Mouse (Mus musculus) kidney, adult 18-20 months (tissue): ENCODE measurements around the gene Vamp5.

Experiments
- DNase-seq: peaks from one replicate; pipeline ENCODE4 v3.0.0; 2021

Vamp5 gene

DNA sequence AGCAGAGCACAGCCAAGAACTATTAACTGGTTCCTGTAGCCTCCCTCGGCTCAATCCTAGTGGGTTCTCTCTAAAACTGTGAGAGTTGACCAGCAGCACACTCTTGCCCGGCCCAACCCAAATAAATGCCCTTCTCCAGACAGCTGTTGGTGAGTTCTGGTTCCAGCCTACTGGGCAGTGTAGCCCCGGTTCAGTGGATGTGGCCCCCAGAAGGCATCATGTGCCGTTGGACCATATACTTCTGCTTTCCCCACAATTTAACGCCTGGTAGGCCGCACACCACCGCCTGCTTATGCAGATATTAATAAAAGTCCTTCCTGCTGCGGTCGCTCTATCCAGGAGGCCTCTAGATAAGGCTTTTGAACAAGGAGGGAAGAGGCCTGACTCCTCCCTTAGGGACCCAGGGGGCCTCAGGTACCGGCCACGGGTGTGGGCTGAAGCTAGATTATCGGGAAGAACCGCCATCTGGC is 9.2 kb upstream of the Vamp5 start:
- DNase-seq, result no peak

DNA sequence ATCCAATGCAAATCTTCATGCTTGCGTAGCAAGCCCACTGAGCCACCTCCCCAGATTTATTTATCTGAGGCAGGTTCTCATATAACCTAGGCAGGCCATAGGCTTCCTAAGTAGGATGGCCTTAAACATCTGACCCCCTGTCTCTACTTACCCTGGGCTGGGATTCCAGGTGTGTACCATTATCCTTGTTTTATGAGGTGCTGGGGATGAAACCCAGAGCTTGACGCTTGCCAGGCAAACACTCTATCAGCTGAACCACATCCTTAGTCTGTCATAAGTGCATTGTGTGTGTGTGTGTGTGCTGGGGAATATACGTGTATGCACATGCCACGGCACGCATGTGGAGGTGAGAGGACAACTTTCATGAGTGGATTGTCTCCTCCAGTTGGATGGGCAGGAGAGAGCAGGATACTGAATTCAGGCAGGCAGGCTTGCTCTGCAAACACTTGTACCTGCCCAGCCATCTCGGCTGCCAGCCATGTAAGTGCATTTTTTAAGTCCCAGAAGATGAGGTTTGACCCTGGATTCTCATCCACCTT is 8.6 kb upstream of the Vamp5 start:
- DNase-seq, result no peak

DNA sequence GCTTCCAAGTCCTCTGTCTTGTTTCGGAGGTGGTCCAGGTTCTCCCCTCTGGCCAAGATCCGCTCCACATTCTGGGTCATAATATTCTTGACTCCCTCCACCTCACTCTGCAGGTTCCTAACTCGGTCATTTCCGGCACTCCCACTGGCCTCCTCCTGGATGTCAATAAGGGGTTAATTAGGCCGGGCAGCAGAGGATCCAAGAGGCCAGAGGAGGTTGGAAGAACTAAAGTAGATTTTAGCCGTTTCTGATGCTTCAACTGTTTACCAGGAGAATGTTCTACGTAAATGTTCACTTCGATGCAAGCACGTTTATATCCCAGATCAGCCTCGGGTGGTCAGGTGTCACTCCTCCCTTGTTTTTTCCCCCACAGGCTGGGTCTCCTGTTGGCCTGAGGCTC is 8.0 kb upstream of the Vamp5 start:
- DNase-seq, result no peak

DNA sequence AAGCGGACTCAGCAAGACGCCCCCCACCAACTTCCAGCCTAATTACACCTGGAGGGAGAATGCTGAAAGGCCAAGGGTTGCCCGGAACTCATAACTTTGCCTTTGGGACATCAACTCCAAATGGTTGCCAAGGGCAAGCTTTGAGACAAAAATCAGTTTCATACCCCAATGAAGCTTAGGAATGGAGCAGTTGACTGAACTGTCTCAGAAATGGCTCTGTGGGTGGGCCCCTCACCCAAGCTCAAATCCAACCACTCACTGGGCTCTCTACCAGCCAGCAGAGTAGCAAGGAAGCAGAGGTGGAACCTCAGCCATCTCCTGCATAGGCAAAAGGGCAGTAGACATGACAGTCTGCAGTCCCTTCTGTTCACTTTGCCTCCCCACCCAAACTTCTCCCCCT is 7.5 kb upstream of the Vamp5 start:
- no peak for DNase-seq

DNA sequence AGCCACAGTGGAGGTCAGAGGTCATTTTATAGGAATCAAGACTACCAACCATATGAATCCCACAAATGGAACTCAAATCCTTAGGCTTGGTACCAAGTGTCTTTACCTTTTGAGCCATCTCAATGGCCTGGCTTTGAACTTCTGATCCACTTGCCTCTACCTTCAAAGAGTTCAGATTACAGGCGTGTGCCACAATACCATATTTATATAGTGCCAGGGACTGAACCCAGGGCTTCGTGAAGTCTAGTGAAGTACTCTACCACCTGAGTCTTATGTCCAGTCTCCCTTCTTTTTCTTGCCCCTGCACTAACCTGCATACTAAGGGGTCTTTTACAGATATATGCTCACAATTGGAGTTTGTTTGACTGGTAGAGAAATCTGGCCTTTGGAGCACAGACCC is 6.3 kb upstream of the Vamp5 start:
- no peak for DNase-seq

DNA sequence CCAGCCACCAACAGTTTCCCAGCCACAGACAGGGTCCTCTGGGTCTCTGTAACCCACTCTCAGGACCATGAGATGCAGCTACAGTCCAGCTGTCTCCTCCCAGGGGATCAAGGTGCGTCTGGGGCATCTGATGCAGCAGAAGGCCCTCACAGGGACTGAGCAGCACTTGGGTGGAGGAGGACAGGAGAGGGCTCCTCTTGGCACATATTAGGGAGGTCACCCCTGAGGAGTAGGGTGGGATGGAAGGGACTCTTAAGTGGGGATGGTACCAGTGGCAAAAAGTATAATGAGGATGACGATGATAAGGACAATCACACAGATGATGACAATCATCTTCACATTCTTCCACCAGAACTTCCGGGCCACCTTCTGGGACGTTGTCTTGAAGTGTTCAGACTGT is 5.0 kb upstream of the Vamp5 start:
- no peak for DNase-seq

DNA sequence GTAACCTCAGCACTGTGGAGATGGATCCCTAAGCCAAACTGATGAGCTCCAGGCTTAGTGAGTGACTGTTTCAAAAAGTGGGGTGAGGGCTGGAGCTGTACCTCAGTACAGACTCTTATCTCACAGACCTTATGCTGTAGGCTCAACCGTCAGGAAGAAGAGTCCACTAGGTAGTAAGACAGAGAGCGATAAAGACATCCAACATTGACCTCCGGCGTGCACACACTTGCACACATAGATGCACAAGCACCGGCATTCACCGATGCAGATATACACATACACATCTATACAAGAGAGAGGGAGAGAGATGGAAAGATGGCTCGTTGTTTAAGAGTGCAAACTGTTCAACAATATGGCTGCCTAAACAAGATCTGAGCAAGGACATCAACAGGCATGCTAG is 3.7 kb upstream of the Vamp5 start:
- no peak for DNase-seq

DNA sequence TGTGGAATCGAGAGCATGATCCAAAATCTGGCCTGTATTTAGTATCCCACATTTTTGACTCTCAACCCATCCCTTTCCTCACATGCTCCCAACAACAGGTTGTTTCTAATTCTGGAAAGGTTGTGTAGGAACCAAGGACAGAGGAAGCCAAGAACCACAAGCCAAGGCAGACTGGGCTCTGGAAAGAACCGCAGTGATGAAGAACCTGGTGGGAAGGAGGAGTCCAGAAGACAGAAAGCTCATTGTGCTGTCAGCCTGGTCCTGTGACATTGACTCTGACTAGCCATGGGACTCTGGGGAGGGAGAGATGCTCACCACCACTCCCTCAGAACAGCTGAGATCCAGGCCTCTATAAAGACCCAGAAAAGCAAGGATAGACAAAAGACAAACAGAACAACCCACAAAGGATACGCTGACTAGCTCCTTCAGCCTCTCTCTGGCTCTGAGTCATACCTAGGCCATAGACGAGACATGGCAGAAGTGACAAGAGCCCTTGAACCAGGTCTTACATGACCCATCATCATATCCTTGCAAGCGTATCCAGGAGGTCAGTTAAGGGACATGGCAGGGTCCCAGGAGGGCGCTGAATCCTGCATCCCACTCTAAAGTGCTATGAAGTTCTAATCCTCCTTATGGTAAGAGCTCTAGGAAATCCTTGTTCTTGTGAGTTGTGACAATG is 3.0 kb upstream of the Vamp5 start:
- DNase-seq, result no peak

DNA sequence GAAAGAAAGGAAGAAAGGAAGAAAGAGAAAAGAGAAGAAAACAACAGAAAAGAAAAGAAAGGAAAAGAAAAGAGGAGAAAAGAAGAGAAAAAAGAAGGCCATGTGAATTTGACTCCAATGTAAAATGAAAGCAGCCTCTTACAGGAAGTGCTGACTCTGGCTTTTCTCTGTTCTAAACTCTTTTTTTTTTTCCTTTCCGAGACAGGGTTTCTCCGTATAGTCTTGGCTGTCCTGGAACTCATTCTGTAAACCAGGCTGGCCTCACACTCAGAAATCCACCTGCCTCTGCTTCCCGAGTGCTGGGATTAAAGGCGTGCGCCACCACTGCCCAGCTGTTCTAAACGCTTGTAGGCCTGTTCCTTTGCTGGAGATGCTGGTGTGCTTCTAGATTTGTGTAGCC is 2.2 kb upstream of the Vamp5 start:
- no peak for DNase-seq

DNA sequence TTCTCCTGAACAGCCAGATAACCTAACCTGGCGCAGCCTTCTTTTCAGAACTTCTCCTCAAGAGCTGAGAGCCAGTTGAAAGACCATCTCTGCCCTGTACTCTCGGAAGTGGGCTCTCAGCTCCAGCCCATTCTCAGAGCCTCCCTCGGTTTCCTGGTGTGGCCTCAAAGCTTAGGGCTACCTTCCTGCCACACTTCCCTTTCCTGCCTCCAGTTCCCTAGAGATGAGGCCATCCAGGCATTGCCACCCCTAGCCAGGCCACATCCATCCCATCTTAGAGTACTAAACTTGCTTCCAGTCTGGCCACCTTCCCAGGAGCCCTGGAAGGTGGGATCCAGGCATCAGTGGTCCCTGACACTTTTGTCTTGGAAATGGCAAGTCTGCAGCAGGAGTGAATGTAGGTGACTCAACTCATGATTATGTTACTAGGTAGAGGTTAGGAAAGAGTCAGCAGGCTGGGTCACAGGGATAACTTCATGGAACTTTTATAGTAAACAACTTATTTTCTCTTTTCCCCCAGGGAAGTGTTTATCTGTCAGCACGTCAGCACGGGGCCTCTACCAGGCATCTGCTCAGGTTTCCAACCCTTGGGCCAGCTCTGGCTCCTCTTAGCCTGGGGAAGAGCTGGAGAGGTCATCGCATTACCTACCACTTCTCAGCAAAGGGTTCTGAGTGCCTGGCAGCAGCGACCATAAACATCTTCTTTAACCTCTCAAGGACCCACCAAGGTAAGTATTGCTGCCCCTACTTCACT is 714 bp downstream of the Vamp5 start:
- peak; percentile 55 for DNase-seq

DNA sequence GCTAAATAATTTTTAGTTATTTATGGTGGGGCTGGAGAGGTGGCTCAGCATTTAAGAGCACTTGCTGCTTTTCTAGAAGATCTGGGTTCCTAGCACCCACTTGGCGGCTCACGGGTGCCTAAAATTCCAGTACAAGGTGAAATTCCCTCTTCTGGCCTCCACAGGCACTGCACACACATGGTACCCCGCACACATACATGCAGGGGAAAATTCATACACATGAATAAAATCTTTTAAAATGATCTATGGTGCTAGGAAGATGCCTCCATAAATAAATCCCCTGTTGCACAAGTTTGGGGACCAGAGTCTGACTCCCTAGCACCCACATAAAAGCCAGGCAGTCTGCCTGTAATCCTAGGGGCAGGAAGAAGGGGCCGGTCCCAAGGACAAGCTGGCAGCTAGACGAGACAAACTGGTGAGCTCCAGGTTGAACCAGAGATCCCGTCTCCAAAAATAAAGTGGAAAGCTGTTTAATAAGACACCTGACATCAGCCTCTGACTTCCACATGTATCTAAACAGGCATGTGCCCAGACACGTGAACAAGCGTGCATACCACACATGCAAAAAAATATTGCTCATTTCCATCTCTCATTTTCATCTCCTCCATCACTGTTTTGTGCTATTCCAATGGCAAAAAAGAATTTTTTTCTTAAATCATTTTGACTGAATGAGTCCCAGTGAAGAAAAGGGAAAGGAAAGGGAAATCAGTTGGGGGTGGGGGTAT is 1.6 kb downstream of the Vamp5 start:
- no peak for DNase-seq

DNA sequence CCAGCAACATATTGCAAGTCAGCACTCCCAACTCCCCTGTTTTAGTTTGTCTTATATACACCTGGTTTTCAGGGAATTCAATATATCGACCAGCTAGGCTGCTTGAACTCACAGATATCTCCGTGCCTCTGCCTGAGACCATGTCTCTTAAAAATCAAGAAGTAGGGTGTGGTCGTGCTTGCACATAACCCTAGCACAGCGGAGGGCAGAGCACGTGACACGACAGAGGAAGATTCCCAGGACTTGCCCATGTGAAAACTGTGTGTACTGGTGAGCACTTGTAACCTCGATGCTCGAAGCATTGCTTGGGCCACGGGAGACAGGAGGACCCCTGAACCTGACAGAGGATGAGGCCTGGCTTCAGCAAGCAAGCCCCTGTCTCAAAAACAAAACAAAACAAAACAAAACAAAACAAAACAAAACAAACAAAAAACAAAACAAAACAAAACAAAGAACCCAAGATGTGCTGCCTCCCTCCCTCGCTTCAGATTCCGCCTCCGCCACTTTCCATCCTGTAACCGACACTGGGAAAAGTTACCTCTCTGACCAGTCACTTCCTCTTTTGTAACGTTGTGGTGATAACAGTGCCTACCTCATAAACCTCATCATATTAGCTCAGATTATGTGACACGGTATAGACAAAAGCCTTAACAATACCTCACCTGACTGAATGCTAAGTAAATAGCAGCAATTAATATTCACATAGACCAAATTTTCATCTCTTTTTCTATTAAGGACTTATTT is 5.3 kb downstream of the Vamp5 start:
- no peak for DNase-seq

DNA sequence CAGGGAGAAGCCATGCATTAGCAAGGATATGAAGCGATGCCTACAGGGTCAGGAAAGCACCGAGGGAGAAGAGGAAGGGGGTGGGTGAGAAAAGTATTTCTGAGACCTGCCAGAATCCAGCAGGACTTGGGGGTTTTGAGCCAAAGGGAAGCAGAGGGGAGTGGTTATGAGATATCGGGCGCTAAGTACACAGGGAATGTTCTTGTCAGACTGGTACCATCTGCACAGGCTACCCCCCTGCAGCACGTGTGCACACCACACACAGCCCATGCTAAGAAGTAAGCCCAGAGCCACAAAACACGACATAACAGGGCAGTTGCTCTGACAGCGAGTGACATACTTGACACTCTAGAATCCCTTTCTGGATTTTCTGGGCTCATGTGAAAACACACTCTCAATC is 6.1 kb downstream of the Vamp5 start:
- no peak for DNase-seq

DNA sequence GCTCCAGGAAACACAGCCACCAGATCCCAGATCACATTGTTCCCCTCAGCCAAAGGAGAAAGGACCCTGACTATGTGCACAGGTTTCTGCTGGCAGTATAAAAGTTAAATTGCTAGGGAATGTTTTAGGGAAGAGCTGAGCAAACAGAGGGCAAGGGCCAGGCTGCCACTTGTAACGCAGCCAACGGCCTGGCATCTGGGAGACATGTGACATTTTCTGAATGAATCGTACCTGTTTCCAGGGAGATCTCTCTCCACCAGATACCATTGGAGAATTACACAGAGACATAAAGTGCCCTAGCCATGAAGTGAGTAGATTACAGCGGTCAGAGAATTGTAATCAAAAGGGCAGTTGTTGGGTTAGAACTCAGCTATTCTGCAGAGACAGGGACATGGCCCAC is 7.1 kb downstream of the Vamp5 start:
- no peak for DNase-seq

DNA sequence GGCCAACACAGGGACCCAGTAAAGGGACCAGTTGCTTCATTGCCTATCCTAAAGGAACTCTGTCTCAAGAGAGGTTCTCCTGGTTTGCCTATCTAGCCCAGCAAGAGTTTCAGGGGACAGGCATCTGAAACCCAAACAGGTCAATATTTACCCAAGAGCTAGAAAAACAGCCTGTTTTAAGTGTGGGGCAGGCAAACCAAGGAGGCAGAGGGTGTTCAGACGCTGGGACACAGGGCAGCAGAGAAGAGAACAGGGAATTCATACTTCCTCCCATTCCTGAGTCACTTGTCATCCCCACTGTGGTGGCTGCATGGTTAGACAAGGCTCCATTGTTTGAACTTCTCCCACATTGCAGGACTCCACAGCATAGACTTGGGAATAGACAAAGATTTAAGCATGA is 8.7 kb downstream of the Vamp5 start:
- DNase-seq, result no peak

DNA sequence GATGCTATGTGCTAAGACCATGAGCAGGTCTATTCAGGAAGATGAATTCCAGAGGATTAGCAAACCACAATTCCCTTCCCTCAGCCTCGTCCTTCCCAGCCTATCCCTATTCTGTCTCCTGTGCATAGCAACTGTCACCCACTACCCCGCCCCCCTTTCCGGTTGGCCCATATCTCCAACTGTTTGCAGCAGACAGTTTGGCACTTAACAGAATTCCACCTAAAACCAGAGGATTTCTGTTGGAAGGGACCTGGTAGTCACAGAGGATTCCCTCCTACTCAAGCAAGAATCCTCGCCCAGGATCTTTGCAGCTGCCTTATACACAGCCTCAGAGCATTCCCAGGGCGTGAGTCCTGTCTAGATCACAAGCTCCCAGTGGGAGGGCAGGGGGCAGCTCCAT is 9.1 kb downstream of the Vamp5 start:
- DNase-seq, result no peak

DNA sequence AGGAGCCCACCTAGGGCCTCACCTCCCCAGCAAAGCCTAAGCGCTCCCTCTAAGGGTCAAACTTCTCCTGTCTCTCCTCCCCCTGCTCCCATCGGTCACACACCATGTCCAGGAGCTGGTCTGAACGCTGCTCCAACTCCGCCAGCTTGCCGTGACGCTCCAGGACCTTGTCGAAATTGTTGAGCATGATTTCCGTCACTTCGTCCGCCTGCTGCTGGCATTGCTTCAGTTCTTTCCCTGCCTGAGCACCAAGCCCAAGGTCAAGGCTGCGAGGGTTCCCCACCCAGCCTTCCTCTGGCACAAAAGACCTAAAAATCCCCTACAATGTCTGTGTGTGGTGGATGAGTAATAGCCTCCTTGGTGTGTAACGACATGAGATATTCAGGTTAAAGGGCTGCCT is 10.2 kb downstream of the Vamp5 start:
- no peak for DNase-seq

DNA sequence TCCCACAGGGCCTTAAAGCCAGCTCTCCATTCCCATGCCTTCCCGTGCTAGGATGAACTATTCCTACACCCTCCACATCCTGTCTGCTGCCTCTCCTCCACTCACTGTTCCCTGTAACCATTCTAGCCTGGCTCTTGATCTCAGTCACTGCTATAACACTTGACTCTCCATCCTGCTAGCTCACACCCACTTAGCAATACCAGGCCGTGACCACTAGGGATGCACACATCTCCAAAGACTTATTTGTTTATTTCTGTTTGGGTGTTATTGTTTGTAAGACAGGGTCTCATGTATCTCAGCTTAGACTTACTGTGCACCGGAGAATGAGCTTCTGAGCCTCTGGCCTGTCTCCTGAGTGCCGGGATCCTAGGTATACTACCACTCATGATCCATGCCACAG is 10.7 kb downstream of the Vamp5 start:
- DNase-seq, result no peak

DNA sequence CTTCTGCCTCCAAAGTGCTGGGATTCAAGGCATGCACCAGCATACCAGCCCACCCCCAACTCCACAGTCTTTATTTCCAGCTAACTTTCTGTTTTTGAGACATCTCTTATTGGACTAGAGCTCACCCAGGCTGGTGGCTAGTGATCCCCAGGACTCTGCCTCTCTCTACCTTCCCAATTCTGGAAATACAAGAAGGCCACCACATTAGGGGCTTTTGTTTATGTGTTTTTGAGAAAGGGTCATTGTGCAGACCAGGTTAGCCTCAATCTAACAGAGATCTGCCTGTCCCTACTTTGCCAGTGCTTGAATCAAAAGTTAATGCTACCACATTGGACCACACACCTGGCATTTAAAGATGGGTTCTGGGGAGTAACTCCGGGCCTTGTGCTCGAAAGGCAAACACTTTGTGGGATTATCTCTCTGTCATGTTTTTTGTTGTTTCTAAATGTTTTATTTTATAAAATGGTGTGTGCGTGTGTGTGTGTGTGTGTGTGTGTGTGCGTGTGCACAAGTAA is 12.8 kb downstream of the Vamp5 start:
- DNase-seq, result no peak

DNA sequence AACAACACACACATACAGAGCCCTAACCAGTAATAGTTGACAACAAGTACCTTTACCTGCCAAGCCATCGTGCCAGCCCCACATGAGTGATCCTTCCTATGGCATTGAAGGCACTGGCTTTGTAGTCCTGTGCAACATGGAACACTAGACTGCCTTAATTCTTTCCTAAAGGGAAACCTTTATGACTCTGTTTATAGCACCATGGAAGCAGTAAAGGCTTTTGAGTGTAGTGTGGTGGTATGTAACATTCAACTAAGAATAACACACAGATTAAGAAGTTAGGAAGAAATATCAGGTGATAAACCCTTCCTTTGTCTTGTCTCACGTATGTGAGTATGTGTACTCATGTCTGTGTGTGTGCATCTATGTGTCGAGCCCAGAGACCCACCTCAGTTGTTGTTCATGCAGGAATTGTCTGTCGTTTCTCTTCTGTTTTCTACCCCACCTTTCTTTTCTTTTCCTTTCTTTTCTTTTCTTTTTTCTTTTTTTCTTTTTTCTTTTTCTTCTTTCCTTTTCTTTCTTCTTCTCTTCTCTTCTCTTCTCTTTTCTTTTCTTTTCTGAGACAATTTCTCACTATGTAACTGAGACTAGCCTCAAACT is 13.3 kb downstream of the Vamp5 start, which contains the start of gene Rnf181:
TSS of gene Rnf181 (minus strand) at position 113 of the 600 bp plus-strand sequence.
- no peak for DNase-seq

DNA sequence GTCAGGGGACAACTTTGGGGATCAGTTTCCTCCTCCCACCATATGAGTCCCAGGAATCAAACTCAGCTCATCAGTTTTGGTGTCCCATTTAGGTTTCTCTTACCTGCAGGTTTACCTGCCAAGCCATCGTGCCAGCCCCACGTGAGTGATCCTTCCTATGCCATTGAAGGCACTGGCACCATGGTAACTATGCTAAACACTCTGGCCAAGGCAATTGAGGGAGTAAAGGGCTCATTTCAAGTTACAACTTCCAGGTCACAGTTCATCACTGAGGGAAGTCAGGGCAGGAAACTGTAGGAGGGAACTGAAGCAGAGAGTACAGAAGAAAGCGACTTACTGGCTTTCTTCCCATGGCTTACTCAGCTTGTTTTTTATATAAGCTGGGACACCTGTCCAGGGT is 14.0 kb downstream of the Vamp5 start:
- no peak for DNase-seq

DNA sequence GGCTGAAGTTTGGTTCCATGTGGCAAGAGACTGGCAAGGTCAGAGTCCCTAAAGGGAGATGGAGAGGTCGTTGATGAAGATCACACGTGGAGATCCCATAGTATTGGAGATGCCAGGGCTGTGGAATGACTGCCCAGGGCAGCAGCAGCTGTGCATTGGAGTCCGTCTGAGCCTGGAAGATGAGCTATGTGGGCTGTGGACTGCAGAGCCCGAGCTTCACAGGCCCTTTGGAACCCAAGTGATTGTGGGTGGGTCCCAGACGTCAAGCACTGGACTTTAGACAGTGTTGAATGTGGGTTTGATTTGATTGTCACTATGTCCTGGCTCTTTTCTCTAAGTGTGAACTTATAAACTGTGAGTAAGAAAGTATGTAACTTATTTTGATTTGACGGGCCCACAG is 15.3 kb downstream of the Vamp5 start:
- DNase-seq, result no peak
